18 mouse cellular contexts compared by ENCODE assay signal in the genomic region with DNA sequence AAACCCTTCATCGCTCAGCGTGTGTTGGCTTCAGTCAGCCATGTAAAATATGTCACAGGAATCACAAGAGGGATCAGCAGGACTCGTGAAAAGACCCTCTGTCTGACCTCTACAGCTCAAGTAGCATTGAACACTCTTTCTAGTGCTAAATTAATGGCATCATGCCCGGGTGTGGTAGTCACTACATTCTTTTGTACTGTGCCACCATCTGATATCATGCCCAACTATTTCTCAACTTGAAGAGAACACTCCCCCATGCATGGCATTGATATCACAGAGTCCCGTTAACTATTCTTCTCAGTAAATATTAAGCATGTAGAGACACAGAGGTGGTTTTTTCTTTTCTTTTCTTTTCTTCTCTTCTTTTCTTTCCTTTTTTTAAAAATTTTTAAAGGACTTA.
DNase-seq lines count a peak whose midpoint lies in the region; ATAC-seq lines count a peak whose summit lies in the region.
"Had no signal": no experiment of that assay in that cellular context is flagged by ENCODE, and none has a peak within 500 bp of the region (broad histone marks: within the 10 kb centered on the region; RNA-seq: fewer than 3 reads in every experiment).

No protein-coding gene starts in this region.

- no peak overlapping the region for H3K4me3 ChIP-seq in forebrain, embryonic 13.5 days
- H3K4me3 ChIP-seq in forebrain, embryonic 11.5 days (ENCODE audit: low read depth, low read length) = no peak overlapping the region
- no peak overlapping the region for H3K4me3 ChIP-seq in midbrain, embryonic 15.5 days
- no peak overlapping the region for H3K4me3 ChIP-seq in midbrain, embryonic 13.5 days (replicated peaks)
- H3K4me3 ChIP-seq: embryonic facial prominence, embryonic 15.5 days; liver, embryonic 13.5 days; megakaryocyte, embryonic 14.5 days had no signal

- DNase-seq in forebrain, embryonic 11.5 days (ENCODE audit: low spot score) = no peak
- DNase-seq in fibroblast of lung, adult 2 months (ENCODE audit: low read depth) = peak; percentile 44
- peak; percentile 58 for DNase-seq in lung, postnatal 36 days
- no peak for DNase-seq in kidney, adult 18-20 months
- no peak for DNase-seq in gastrocnemius, adult 18-20 months (ENCODE audit: low spot score)
- DNase-seq: cerebellum, adult 11-12 months; heart, adult 11 months; heart, postnatal 14 days; layer of hippocampus, adult 9-11 months; left cerebral cortex, postnatal 4 days; liver, embryonic 13.5 days; thymus, postnatal 25 days had no signal

- no peak overlapping the region for H3K27ac ChIP-seq in forebrain, embryonic 13.5 days
- no peak overlapping the region for H3K27ac ChIP-seq in forebrain, embryonic 11.5 days (ENCODE audit: low read depth, low read length)
- H3K27ac ChIP-seq in midbrain, embryonic 15.5 days = no peak overlapping the region
- no peak overlapping the region for H3K27ac ChIP-seq in midbrain, embryonic 13.5 days
- H3K27ac ChIP-seq: embryonic facial prominence, embryonic 15.5 days; liver, embryonic 13.5 days had no signal

- H3K4me1 ChIP-seq in forebrain, embryonic 13.5 days = peaks cover 26% of the 10 kb centered on the region
- H3K4me1 ChIP-seq in forebrain, embryonic 11.5 days (replicated peaks; ENCODE audit: control insufficient read depth, insufficient read depth, low read length) = peaks cover 5% of the 10 kb centered on the region; the same call in 1 of the 2 replicates
- H3K4me1 ChIP-seq in midbrain, embryonic 15.5 days = peaks cover 15% of the 10 kb centered on the region; the same call in 1 of the 2 replicates
- H3K4me1 ChIP-seq in midbrain, embryonic 13.5 days (replicated peaks) = peaks cover 24% of the 10 kb centered on the region
- H3K4me1 ChIP-seq: liver, embryonic 13.5 days; megakaryocyte, embryonic 14.5 days had no signal

- peak; percentile 72 for ATAC-seq in forebrain, embryonic 13.5 days
- ATAC-seq in forebrain, embryonic 11.5 days (replicated peaks; ENCODE audit: low FRiP score) = no peak
- ATAC-seq in midbrain, embryonic 15.5 days (replicated peaks) = peak; percentile 48; the same call in 1 of the 2 replicates
- no peak for ATAC-seq in midbrain, embryonic 13.5 days
- ATAC-seq: CD4-positive, CD25-positive, alpha-beta regulatory T cell, adult 4 months had no signal

- no peaks in the 10 kb centered on the region for H3K9me3 ChIP-seq in forebrain, embryonic 13.5 days (replicated peaks)
- H3K9me3 ChIP-seq in forebrain, embryonic 11.5 days (ENCODE audit: control insufficient read depth, low read length) = no peaks in the 10 kb centered on the region
- H3K9me3 ChIP-seq in midbrain, embryonic 15.5 days = no peaks in the 10 kb centered on the region
- no peaks in the 10 kb centered on the region for H3K9me3 ChIP-seq in midbrain, embryonic 13.5 days
- H3K9me3 ChIP-seq: embryonic facial prominence, embryonic 15.5 days; liver, embryonic 13.5 days; megakaryocyte, embryonic 14.5 days had no signal

- H3K36me3 ChIP-seq in forebrain, embryonic 13.5 days (ENCODE audit: poor library complexity, severe bottlenecking) = no peaks in the 10 kb centered on the region
- H3K36me3 ChIP-seq in forebrain, embryonic 11.5 days (ENCODE audit: control insufficient read depth, insufficient read depth, low read length) = no peaks in the 10 kb centered on the region
- no peaks in the 10 kb centered on the region for H3K36me3 ChIP-seq in midbrain, embryonic 15.5 days (replicated peaks)
- no peaks in the 10 kb centered on the region for H3K36me3 ChIP-seq in midbrain, embryonic 13.5 days
- H3K36me3 ChIP-seq: embryonic facial prominence, embryonic 15.5 days; liver, embryonic 13.5 days had no signal

- WGBS in forebrain, embryonic 13.5 days = 7% methylated on average over 5 of the region's 5 CpGs
- WGBS in forebrain, embryonic 11.5 days = 33% methylated on average over 5 of the region's 5 CpGs
- WGBS in midbrain, embryonic 15.5 days = 32% methylated on average over 5 of the region's 5 CpGs
- WGBS in midbrain, embryonic 13.5 days = 41% methylated on average over 5 of the region's 5 CpGs

- no peak overlapping the region for H3K4me2 ChIP-seq in forebrain, embryonic 13.5 days
- no peak overlapping the region for H3K4me2 ChIP-seq in forebrain, embryonic 11.5 days (ENCODE audit: low read depth, low read length, severe bottlenecking)
- no peak overlapping the region for H3K4me2 ChIP-seq in midbrain, embryonic 15.5 days
- H3K4me2 ChIP-seq in midbrain, embryonic 13.5 days (replicated peaks) = no peak overlapping the region
- H3K4me2 ChIP-seq: embryonic facial prominence, embryonic 15.5 days; liver, embryonic 13.5 days had no signal

- peaks cover 19% of the 10 kb centered on the region for H3K27me3 ChIP-seq in forebrain, embryonic 13.5 days
- H3K27me3 ChIP-seq in forebrain, embryonic 11.5 days (ENCODE audit: control insufficient read depth, insufficient read depth, low read length) = peaks cover 18% of the 10 kb centered on the region; the same call in 1 of the 2 replicates
- H3K27me3 ChIP-seq in midbrain, embryonic 15.5 days (replicated peaks) = no peaks in the 10 kb centered on the region
- no peaks in the 10 kb centered on the region for H3K27me3 ChIP-seq in midbrain, embryonic 13.5 days
- H3K27me3 ChIP-seq: embryonic facial prominence, embryonic 15.5 days; liver, embryonic 13.5 days; megakaryocyte, embryonic 14.5 days had no signal

- no peak overlapping the region for H3K9ac ChIP-seq in forebrain, embryonic 13.5 days
- no peak overlapping the region for H3K9ac ChIP-seq in forebrain, embryonic 11.5 days (ENCODE audit: low read length)
- no peak overlapping the region for H3K9ac ChIP-seq in midbrain, embryonic 15.5 days
- no peak overlapping the region for H3K9ac ChIP-seq in midbrain, embryonic 13.5 days (replicated peaks)
- H3K9ac ChIP-seq: embryonic facial prominence, embryonic 15.5 days; liver, embryonic 13.5 days had no signal

Comparison
In these comparisons a context has a peak if more than half of its experiments do, and no peak if none do; other contexts are left out.
1. ATAC-seq: peak in forebrain, embryonic 13.5 days (single experiment) and midbrain, embryonic 15.5 days (single experiment); none in forebrain, embryonic 11.5 days (single experiment) and midbrain, embryonic 13.5 days (single experiment).
2. DNase-seq: peak in fibroblast of lung, adult 2 months (single experiment) and lung, postnatal 36 days (single experiment); none in forebrain, embryonic 11.5 days (single experiment), kidney, adult 18-20 months (single experiment) and gastrocnemius, adult 18-20 months (single experiment).